Mouse (Mus musculus): Measurements from ENCODE around the gene Gm12258. TPM values are rescaled to one million over a fixed set of nuclear protein-coding genes. Genes with fewer than 3 reads are reported as not detected.
"Not testable (repeated sequence)": the region's sequence is repeated elsewhere in the genome, so short reads cannot be mapped to it uniquely, and the experiment has no call there.

The Gm12258 gene
- polyA plus RNA-seq, 2 experiments = 1.3 to 2.8 TPM

DNA sequence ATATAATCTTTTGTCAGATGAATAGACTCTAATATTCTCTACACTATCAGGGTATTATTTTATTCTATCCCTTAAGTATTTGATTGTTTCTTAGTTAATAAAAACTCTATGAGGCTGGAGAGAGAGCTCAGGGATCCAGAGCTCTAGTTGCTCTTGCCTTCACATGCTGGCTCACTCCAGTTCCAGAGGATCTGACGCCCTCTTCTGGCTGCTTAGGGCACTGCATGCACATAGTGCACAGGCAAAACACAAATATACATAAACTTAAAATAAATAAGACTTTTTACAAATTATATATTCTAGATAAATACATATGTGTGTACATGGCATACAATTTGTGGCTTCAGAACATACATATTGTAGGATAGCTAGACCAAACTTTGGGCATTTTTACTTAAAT, 35.0 kb upstream of the Gm12258 start:
- ATAC-seq (ENCODE audit: insufficient read depth) (no peak), DNase-seq (ENCODE audit: low read depth in 3 of 3, low spot score in 3 of 3) (no peak)
- Histone ChIP-seq H3K27me3 (ENCODE audit: control insufficient read depth, insufficient read depth, low read length) (no peaks in the 10 kb centered on the region), H3K4me3 (ENCODE audit: insufficient read depth in 1 of 2, low read depth in 2 of 2, low read length in 2 of 2) (no peak overlapping the region), H3K9ac (replicated peaks) (no peak overlapping the region), H3K4me2 (ENCODE audit: low read depth) (no peak overlapping the region), H3K27ac (no peak overlapping the region), H3K4me1 (replicated peaks; ENCODE audit: control insufficient read depth in 2 of 2, insufficient read depth in 2 of 2, low read length in 1 of 2) (no peaks in the 10 kb centered on the region), H3K36me3 (replicated peaks; ENCODE audit: control insufficient read depth, insufficient read depth, low read depth) (no peaks in the 10 kb centered on the region), H3K9me3 (ENCODE audit: control insufficient read depth, low read length) (no peaks in the 10 kb centered on the region)
- WGBS (ENCODE audit: insufficient replicate concordance) = 0% methylated on average over 1 of the region's 1 CpGs
- peak; percentile 67 for TF ChIP-seq CTCF (IDR thresholded peaks at IDR 0.05; ENCODE audit: low read depth)
- no peak for TF ChIP-seq EP300 (IDR thresholded peaks at IDR 0.05; ENCODE audit: low read depth)

DNA sequence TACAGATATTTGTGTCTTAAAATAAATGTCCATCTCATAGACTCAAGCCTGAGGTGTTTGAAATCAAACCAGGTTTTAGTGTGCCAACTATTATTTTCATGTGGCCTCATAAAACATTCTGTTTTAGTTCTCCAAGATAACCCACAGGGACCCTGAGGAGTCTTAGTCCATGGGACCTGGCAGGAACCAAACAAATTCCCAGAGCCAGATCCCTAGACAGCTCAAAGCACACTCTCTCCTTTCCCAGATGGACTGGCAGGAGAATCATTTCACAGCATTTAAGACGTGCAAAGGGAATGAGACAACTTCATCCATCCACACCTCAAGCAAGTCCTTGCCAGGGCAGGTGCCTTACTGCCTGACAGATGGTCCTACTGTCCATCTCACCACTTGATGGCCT, 32.3 kb upstream of the Gm12258 start, which contains the start of gene Olfr313:
Olfr313 (plus strand) TSS at position 301 of the 400 bp plus-strand sequence.
- ATAC-seq (ENCODE audit: insufficient read depth); H3K27ac ChIP-seq; DNase-seq (ENCODE audit: low read depth in 3 of 3, low spot score in 3 of 3); H3K4me3 ChIP-seq (ENCODE audit: insufficient read depth in 1 of 2, low read depth in 2 of 2, low read length in 2 of 2); H3K4me2 ChIP-seq (ENCODE audit: low read depth); H3K36me3 ChIP-seq (replicated peaks; ENCODE audit: control insufficient read depth, insufficient read depth, low read depth); H3K9me3 ChIP-seq (ENCODE audit: control insufficient read depth, low read length); H3K9ac ChIP-seq (replicated peaks); H3K27me3 ChIP-seq (ENCODE audit: control insufficient read depth, insufficient read depth, low read length); H3K4me1 ChIP-seq (replicated peaks; ENCODE audit: control insufficient read depth in 2 of 2, insufficient read depth in 2 of 2, low read length in 1 of 2): not testable (repeated sequence)
- 26% methylated on average over 1 of the region's 1 CpGs for WGBS (ENCODE audit: insufficient replicate concordance)

DNA sequence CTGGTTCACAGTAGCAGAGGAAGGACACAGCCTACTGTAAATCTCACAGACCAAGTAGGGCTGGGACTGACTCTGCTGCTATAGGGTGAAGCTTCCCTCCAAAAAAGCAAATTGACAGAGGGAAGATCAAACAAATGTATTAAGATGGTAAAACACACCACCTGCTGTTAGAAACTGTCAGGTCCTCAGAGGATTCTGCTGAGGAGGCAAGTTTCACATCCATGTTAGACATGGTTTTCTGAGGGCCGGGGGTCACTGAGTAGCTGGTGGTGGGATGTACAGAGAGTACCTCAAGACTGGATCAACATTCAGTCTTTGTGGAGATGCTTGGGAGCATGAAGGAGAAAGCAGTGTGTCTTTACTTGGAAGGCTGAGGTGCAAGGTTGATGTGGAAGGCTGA, 31.3 kb upstream of the Gm12258 start:
- no peaks in the 10 kb centered on the region for H3K36me3 ChIP-seq (replicated peaks; ENCODE audit: control insufficient read depth, insufficient read depth, low read depth)
- no peaks in the 10 kb centered on the region for H3K27me3 ChIP-seq (ENCODE audit: control insufficient read depth, insufficient read depth, low read length)
- H3K9ac ChIP-seq (replicated peaks) = no peak overlapping the region
- ATAC-seq (ENCODE audit: insufficient read depth) (no peak), DNase-seq (ENCODE audit: low read depth in 3 of 3, low spot score in 3 of 3) (no peak)
- H3K4me2 ChIP-seq (ENCODE audit: low read depth) = no peak overlapping the region
- no peak overlapping the region for H3K4me3 ChIP-seq (ENCODE audit: insufficient read depth in 1 of 2, low read depth in 2 of 2, low read length in 2 of 2)
- TF ChIP-seq CTCF (IDR thresholded peaks at IDR 0.05; ENCODE audit: low read depth) (no peak), EP300 (IDR thresholded peaks at IDR 0.05; ENCODE audit: low read depth) (no peak)
- H3K27ac ChIP-seq = no peak overlapping the region
- no peaks in the 10 kb centered on the region for H3K9me3 ChIP-seq (ENCODE audit: control insufficient read depth, low read length)
- H3K4me1 ChIP-seq (replicated peaks; ENCODE audit: control insufficient read depth in 2 of 2, insufficient read depth in 2 of 2, low read length in 1 of 2) = no peaks in the 10 kb centered on the region
- 57% methylated on average over 1 of the region's 1 CpGs for WGBS (ENCODE audit: insufficient replicate concordance)

DNA sequence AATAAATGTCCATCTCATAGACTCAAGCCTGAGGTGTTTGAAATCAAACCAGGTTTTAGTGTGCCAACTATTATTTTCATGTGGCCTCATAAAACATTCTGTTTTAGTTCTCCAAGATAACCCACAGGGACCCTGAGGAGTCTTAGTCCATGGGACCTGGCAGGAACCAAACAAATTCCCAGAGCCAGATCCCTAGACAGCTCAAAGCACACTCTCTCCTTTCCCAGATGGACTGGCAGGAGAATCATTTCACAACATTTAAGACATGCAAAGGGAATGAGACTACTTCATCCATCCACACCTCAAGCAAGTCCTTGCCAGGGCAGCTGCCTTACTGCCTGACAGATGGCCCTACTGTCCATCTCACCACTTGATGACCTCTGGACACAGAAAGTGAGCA, 18.0 kb upstream of the Gm12258 start, which contains the start of gene Olfr312:
Olfr312 (plus strand) TSS at position 301 of the 400 bp plus-strand sequence.
- not testable (repeated sequence) for H3K4me2 ChIP-seq (ENCODE audit: low read depth); H3K9ac ChIP-seq (replicated peaks); H3K9me3 ChIP-seq (ENCODE audit: control insufficient read depth, low read length); H3K27me3 ChIP-seq (ENCODE audit: control insufficient read depth, insufficient read depth, low read length); H3K4me1 ChIP-seq (replicated peaks; ENCODE audit: control insufficient read depth in 2 of 2, insufficient read depth in 2 of 2, low read length in 1 of 2); H3K36me3 ChIP-seq (replicated peaks; ENCODE audit: control insufficient read depth, insufficient read depth, low read depth); DNase-seq (ENCODE audit: low read depth in 3 of 3, low spot score in 3 of 3); H3K27ac ChIP-seq; H3K4me3 ChIP-seq (ENCODE audit: insufficient read depth in 1 of 2, low read depth in 2 of 2, low read length in 2 of 2); ATAC-seq (ENCODE audit: insufficient read depth)

DNA sequence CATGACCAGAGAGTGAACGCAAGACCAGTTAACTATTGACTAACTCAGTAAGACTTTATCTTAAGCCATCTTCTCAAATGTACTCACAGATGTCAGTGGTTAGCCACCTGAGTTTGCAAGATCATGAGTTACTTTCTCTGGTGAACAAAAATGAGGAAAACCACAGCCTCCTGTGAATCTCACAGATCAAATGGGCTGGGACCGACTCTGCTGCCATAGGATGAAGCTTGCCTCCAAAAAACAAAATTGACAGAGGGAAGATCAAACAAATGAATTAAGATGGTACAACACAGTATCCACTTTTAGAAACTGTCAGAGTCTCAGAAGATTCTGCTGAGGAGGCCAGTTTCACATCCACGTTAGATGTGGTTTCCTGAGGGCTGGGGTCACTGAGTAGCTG, 17.2 kb upstream of the Gm12258 start:
- 42% methylated on average over 3 of the region's 3 CpGs for WGBS (ENCODE audit: insufficient replicate concordance)
- Histone ChIP-seq H3K4me2 (ENCODE audit: low read depth) (no peak overlapping the region), H3K4me1 (replicated peaks; ENCODE audit: control insufficient read depth in 2 of 2, insufficient read depth in 2 of 2, low read length in 1 of 2) (no peaks in the 10 kb centered on the region), H3K27ac (no peak overlapping the region), H3K9ac (replicated peaks) (no peak overlapping the region), H3K36me3 (replicated peaks; ENCODE audit: control insufficient read depth, insufficient read depth, low read depth) (no peaks in the 10 kb centered on the region), H3K27me3 (ENCODE audit: control insufficient read depth, insufficient read depth, low read length) (no peaks in the 10 kb centered on the region), H3K4me3 (ENCODE audit: insufficient read depth in 1 of 2, low read depth in 2 of 2, low read length in 2 of 2) (no peak overlapping the region), H3K9me3 (ENCODE audit: control insufficient read depth, low read length) (no peaks in the 10 kb centered on the region)
- TF ChIP-seq EP300 (IDR thresholded peaks at IDR 0.05; ENCODE audit: low read depth) (no peak), CTCF (IDR thresholded peaks at IDR 0.05; ENCODE audit: low read depth) (no peak)
- ATAC-seq (ENCODE audit: insufficient read depth) (no peak), DNase-seq (ENCODE audit: low read depth in 3 of 3, low spot score in 3 of 3) (no peak)

DNA sequence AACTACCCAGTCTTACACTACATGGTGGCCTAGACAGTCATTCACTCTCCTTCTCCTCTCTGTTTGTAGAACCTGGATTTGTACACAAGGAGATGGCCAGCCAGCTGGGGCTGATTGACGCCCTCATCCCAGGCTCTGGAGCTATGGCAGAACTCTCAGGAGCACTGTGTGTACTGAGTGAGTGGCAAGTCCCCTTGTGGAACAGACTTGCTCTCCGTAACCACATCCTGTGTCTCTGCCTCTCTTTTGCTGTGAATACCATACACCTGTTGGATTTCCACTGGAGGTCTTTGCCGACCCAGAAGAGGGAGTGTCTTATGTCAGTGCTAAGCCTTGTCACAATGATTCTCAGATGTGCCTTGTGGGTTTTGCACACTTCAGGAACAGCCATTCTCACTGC, 14.4 kb upstream of the Gm12258 start:
- WGBS (ENCODE audit: insufficient replicate concordance) = 57% methylated on average over 3 of the region's 3 CpGs
- ATAC-seq (ENCODE audit: insufficient read depth) = not testable (repeated sequence)

DNA sequence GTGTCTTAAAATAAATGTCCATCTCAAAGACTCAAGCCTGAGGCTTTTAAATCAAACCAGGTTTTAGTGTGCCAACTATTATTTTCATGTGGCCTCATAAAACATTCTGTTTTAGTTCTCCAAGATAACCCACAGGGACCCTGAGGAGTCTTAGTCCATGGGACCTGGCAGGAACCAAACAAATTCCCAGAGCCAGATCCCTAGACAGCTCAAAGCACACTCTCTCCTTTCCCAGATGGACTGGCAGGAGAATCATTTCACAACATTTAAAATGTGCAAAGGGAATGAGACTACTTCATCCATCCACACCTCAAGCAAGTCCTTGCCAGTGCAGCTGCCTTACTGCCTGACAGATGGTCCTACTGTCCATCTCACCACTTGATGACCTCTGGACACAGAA, 8.0 kb upstream of the Gm12258 start, which contains the start of gene Olfr311:
Olfr311 (plus strand) TSS at position 301 of the 400 bp plus-strand sequence.
- not testable (repeated sequence) for H3K27me3 ChIP-seq (ENCODE audit: control insufficient read depth, insufficient read depth, low read length); H3K9ac ChIP-seq (replicated peaks); H3K4me2 ChIP-seq (ENCODE audit: low read depth); H3K27ac ChIP-seq; H3K4me1 ChIP-seq (replicated peaks; ENCODE audit: control insufficient read depth in 2 of 2, insufficient read depth in 2 of 2, low read length in 1 of 2); H3K36me3 ChIP-seq (replicated peaks; ENCODE audit: control insufficient read depth, insufficient read depth, low read depth); DNase-seq (ENCODE audit: low read depth in 3 of 3, low spot score in 3 of 3); H3K9me3 ChIP-seq (ENCODE audit: control insufficient read depth, low read length); ATAC-seq (ENCODE audit: insufficient read depth); H3K4me3 ChIP-seq (ENCODE audit: insufficient read depth in 1 of 2, low read depth in 2 of 2, low read length in 2 of 2)

More for the DNA sequence above, 14.4 kb upstream of the Gm12258 start:
- DNase-seq (ENCODE audit: low read depth in 3 of 3, low spot score in 3 of 3); H3K9me3 ChIP-seq (ENCODE audit: control insufficient read depth, low read length); H3K27ac ChIP-seq; H3K4me3 ChIP-seq (ENCODE audit: insufficient read depth in 1 of 2, low read depth in 2 of 2, low read length in 2 of 2); H3K4me1 ChIP-seq (replicated peaks; ENCODE audit: control insufficient read depth in 2 of 2, insufficient read depth in 2 of 2, low read length in 1 of 2); H3K4me2 ChIP-seq (ENCODE audit: low read depth); H3K27me3 ChIP-seq (ENCODE audit: control insufficient read depth, insufficient read depth, low read length); H3K36me3 ChIP-seq (replicated peaks; ENCODE audit: control insufficient read depth, insufficient read depth, low read depth); H3K9ac ChIP-seq (replicated peaks): not testable (repeated sequence)
